Comparison of ENCODE assay signal across 9 mouse cellular contexts in the genomic region with DNA sequence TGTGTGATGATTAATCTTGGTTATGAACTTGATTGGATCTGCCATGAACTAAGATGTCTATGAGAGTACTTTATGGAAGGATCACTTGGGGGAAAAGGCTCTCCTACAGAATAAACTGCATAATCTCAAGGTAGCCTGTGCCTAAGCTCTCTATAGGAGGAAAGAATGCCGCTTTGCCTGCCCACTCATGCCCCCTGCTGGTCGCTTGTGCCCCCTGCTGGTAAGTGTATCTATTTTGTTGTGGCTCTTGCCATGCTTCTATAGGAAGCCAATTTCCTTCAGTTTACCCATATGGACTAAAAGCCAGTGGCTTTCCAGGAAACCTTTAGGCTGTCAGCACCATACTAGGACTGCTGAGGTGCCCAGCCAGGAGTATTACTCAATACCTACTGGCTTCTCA. TPM values are rescaled to one million over a fixed set of nuclear protein-coding genes. Genes with fewer than 3 reads are reported as not detected.
DNase-seq lines count a peak whose midpoint lies in the region; ATAC-seq and TF ChIP-seq lines count a peak whose summit lies in the region.
"Had no signal": no experiment of that assay in that cellular context is flagged by ENCODE, and none has a peak within 500 bp of the region (broad histone marks: within the 10 kb centered on the region; RNA-seq: fewer than 3 reads in every experiment).

No protein-coding gene starts in this region.

- no peaks in the 10 kb centered on the region for H3K36me3 ChIP-seq in hindbrain, embryonic 11.5 days (ENCODE audit: control insufficient read depth, insufficient read depth, low read length)
- H3K36me3 ChIP-seq in hindbrain, embryonic 10.5 days: no peaks in the 10 kb centered on the region
- H3K36me3 ChIP-seq in E14TG2a.4 (ENCODE audit: insufficient read depth, low read length): peaks cover 33% of the 10 kb centered on the region

- 29% methylated on average over 2 of the region's 2 CpGs for WGBS in hindbrain, embryonic 11.5 days
- WGBS in hindbrain, embryonic 10.5 days: 31% methylated on average over 2 of the region's 2 CpGs

- no peaks in the 10 kb centered on the region for H3K9me3 ChIP-seq in hindbrain, embryonic 11.5 days (ENCODE audit: control insufficient read depth, low read length)
- H3K9me3 ChIP-seq in hindbrain, embryonic 10.5 days: no peaks in the 10 kb centered on the region
- peaks cover under 1% of the 10 kb centered on the region; the same call in 1 of the 2 replicates for H3K9me3 ChIP-seq in E14TG2a.4 (ENCODE audit: low read length)

- no peak for ATAC-seq in hindbrain, embryonic 11.5 days (ENCODE audit: low FRiP score)
- ATAC-seq in monocyte, adult 5-6 weeks (replicated peaks; ENCODE audit: insufficient number of reproducible peaks, low FRiP score, low TSS enrichment, poor library complexity, severe bottlenecking): peak; percentile 61

- H3K27me3 ChIP-seq in hindbrain, embryonic 11.5 days (ENCODE audit: control insufficient read depth, insufficient read depth, low read length): no peaks in the 10 kb centered on the region
- H3K27me3 ChIP-seq in hindbrain, embryonic 10.5 days (ENCODE audit: insufficient read depth, poor library complexity, severe bottlenecking): no peaks in the 10 kb centered on the region
- H3K27me3 ChIP-seq in E14TG2a.4 (ENCODE audit: insufficient read depth, low read length): no peaks in the 10 kb centered on the region

- peak; percentile 54 for TF ChIP-seq CTCF in E14TG2a.4 (conservative IDR thresholded peaks at IDR 0.05; ENCODE audit: low read length)

- peak; percentile 42 for DNase-seq in hindbrain, embryonic 11.5 days (ENCODE audit: low spot score)
- DNase-seq in hindbrain, embryonic 10.5 days (ENCODE audit: low spot score): no peak
- DNase-seq in brain, adult 2 months (ENCODE audit: low read depth, low spot score): peak; percentile 18
- peak; percentile 40 to 61 for DNase-seq in kidney, postnatal 25 days
- no peak for DNase-seq in Muller cell, postnatal 12 days (ENCODE audit: inconsistent ontology term)
- DNase-seq in left cerebral cortex, adult 8-10 months (ENCODE audit: low spot score in 2 of 2): no peak

- no peak overlapping the region for H3K9ac ChIP-seq in hindbrain, embryonic 11.5 days (ENCODE audit: low read depth, low read length)

- no peaks in the 10 kb centered on the region for H3K4me1 ChIP-seq in hindbrain, embryonic 11.5 days (replicated peaks; ENCODE audit: control insufficient read depth, insufficient read depth, low read length)
- no peaks in the 10 kb centered on the region for H3K4me1 ChIP-seq in hindbrain, embryonic 10.5 days (replicated peaks)
- H3K4me1 ChIP-seq in E14TG2a.4 (replicated peaks; ENCODE audit: low read depth, low read length): peaks cover 53% of the 10 kb centered on the region

- H3K27ac ChIP-seq in hindbrain, embryonic 11.5 days (ENCODE audit: low read depth, low read length): no peak overlapping the region
- no peak overlapping the region for H3K27ac ChIP-seq in hindbrain, embryonic 10.5 days

- H3K4me3 ChIP-seq in hindbrain, embryonic 11.5 days (ENCODE audit: low read depth, low read length): no peak overlapping the region
- no peak overlapping the region for H3K4me3 ChIP-seq in hindbrain, embryonic 10.5 days
- no peak overlapping the region for H3K4me3 ChIP-seq in E14TG2a.4 (replicated peaks; ENCODE audit: low read length)
- H3K4me3 ChIP-seq: megakaryocyte, embryonic 14.5 days had no signal

- H3K4me2 ChIP-seq in hindbrain, embryonic 11.5 days (replicated peaks; ENCODE audit: low read depth, low read length): no peak overlapping the region

RNA-seq across cellular contexts. Expression of a gene that starts 9.7 kb away (rescaled TPM):
- 69.3 and 69.9 TPM in 2 replicates for polyA plus RNA-seq in hindbrain, embryonic 11.5 days (2014; fragmentation: Nextera tagmentation; extraction: Ambion mirVana)
- 69.4 and 71.5 TPM in 2 replicates for polyA plus RNA-seq in hindbrain, embryonic 10.5 days (2016; fragmentation: Nextera tagmentation; extraction: Ambion mirVana)
- total RNA-seq in monocyte, adult 5-6 weeks (2017): 15.5 to 26.9 TPM (median 25.9 TPM) in 3 replicates
- 10 to 100 TPM; 20.4 to 33.1 (median 31.2) TPM for total RNA-seq in left cerebral cortex, adult 8-10 months (2022)

RNA-seq across cellular contexts. Expression of a gene that starts 33.6 kb away (rescaled TPM):
- polyA plus RNA-seq in hindbrain, embryonic 11.5 days (2014; fragmentation: Nextera tagmentation; extraction: Ambion mirVana): 24.1 and 28.1 TPM in 2 replicates
- 20.1 and 25.8 TPM in 2 replicates for polyA plus RNA-seq in hindbrain, embryonic 10.5 days (2016; fragmentation: Nextera tagmentation; extraction: Ambion mirVana)
- 8.1 to 11.9 TPM (median 10.2 TPM) in 3 replicates for total RNA-seq in monocyte, adult 5-6 weeks (2017)
- total RNA-seq in left cerebral cortex, adult 8-10 months (2022): 10 to 100 TPM; 10.4 to 13.1 (median 11.9) TPM

Comparison
In these comparisons a context has a peak if more than half of its experiments do, and no peak if none do; other contexts are left out.
1. DNase-seq: peak in hindbrain, embryonic 11.5 days (single experiment), brain, adult 2 months (single experiment) and kidney, postnatal 25 days (2 of 2); none in hindbrain, embryonic 10.5 days (single experiment), Muller cell, postnatal 12 days (single experiment) and left cerebral cortex, adult 8-10 months (0 of 2).